Mouse (Mus musculus): ENCODE results near the gene Ipp.
A peak's percentile ranks its signal among the peaks of the same experiment; 100 is the strongest.

Ipp gene

DNA sequence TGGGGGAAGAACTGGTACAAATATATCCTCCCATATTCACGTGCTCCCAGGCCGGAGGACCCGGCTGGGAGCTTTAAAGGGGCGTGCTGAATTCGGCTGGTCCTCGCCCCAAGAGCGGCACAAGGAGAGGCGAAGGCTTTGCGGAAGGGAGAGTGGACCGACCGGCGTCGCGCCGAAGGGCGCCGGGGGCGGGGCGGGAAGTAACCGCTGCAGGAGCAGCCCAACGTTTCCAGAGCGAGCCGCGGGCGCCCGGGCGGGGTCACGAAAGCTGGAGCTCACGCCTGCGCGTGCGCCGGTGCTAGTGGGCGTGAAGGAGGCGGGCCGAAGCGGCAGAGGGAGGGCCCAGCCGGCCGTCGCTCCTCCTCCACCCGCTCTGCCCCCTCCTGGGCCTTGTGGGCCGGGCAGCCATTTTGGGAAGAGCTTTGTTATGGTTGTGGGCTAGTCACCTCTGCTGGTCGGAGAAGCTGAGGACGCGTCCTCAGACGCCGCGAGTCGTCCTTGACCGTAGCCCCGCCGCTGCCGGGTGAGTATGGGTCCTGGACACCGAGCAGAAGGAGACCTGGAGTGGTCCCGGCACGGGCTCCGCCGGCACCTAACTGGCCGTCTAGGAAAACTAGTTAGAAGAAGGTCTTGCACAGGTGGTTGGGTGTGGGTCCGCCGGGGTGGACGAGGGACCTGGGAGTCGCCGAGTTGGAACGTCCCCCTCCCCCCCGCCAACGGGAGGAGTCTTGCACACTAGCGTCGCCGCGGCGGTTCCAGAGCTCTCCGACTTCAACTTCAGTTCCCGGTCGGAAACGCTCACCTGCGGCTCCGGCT lies 50.2 kb downstream of the Ipp start, which contains the start of gene Gpbp1l1:
Gpbp1l1 (plus strand) TSS at position 353 of the 816 bp plus-strand sequence.
- ATAC-seq (ENCODE audit: low TSS enrichment) = peak; percentile 85

DNA sequence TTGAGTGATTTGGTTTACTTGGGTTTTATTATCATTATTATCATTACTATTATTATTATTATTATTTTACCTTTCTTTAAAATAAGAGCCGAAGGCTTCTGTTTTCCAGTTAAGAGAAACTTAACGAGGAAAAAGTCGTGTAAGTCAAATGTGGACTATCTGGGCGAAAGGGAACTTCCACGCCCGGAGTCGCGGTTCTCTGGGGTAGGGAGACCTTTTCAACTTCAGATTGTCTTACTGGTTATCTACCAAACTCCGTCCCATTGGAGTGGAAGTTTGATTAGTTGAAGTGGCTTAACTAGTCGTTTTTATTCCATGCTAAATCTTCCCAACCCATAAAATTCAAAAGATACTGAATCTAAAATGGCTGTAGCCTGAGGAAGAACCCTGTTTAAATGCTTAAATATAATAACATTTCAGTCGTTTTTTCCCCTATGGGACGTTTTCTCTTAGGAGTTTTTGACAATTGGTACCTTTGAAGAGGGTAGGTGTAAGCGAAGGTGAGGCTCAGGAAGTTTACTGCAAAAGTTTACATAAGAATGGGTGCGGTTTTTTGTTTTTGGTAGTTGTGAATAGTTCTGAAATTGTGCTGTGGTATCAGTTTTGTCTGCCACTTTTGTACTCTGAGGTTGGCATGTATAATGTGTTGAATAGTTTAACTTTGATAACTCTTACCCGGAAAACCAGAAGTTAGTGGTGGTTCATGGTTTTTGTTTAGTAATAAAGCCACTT lies 51.0 kb downstream of the Ipp start:
- ATAC-seq (ENCODE audit: low TSS enrichment) = no peak
